Mouse (Mus musculus): Measurements from ENCODE around the gene Dusp3. TPM values are rescaled to one million over a fixed set of nuclear protein-coding genes. Genes with fewer than 3 reads are reported as not detected.

Dusp3 gene
- total and polyA plus RNA-seq, 3 experiments = 101 to 131 (median 103) TPM

DNA sequence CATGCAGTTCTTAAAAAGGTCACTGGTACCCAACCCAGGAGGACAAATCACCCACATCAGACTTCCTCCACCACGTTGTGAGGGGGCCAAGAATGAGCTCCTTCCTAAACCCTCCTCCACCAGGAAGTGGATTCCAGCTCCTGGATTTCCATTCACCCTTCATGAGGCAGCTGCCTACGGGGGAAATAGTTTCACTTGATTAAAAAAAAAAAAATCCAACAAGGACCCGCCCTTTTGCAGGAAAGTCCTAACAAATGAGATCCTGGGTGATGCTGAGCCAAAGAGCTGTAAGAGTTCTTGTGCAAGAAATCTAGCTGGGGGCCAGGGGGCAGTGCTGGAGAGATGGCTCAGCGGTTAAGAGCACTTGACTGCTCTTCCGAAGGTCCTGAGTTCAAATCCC lies 11.4 kb upstream of the Dusp3 start:
- H3K4me3 ChIP-seq = no peak overlapping the region
- H3K27ac ChIP-seq = peak overlapping the region; percentile 60
- no peaks in the 10 kb centered on the region for H3K36me3 ChIP-seq (ENCODE audit: control insufficient read depth, insufficient read depth, low read length)
- no peak for TF ChIP-seq POLR2A (IDR thresholded peaks at IDR 0.05; ENCODE audit: insufficient read depth, low read depth, low read length)
- no peak for TF ChIP-seq CTCF (IDR thresholded peaks at IDR 0.05)
- peak; percentile 76; the same call in 1 of the 2 replicates for TF ChIP-seq EP300 (IDR thresholded peaks at IDR 0.05; ENCODE audit: insufficient read depth, low read depth, low read length)
- DNase-seq = peak; percentile 45 to 47
- WGBS = 34% methylated on average over 5 of the region's 5 CpGs
- no peaks in the 10 kb centered on the region for H3K27me3 ChIP-seq (ENCODE audit: control insufficient read depth, insufficient read depth, low read length)
- H3K4me1 ChIP-seq (ENCODE audit: control insufficient read depth, insufficient read depth, low read length) = peaks cover 7% of the 10 kb centered on the region
- H3K9ac ChIP-seq (ENCODE audit: low read depth, low read length) = no peak overlapping the region
- intact Hi-C loops (cut with DNase I) = no loop called here
- no peaks in the 10 kb centered on the region for H3K79me2 ChIP-seq (replicated peaks; ENCODE audit: control insufficient read depth, insufficient read depth, low read length)

DNA sequence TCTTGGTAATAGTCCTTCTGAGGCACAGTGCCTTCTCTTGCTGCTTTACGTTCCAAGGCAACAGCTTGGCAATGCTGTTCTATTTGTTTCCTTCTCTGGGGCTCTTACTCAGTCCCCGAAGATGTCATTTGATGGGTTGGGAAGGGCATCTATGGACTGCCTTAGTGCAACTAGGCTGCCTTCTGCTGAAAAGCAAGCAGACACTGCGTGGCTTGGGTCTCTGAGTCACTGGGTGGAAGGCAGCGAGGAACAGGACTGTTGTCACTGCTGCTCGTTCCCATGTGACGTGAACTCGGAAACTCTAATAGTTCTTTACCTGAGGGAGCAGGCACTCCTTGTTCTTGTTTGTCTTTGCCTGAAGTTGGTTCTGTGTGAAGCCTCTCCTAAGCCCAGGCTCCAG lies 9.1 kb upstream of the Dusp3 start:
- Histone ChIP-seq H3K9ac (ENCODE audit: low read depth, low read length) (no peak overlapping the region), H3K27me3 (ENCODE audit: control insufficient read depth, insufficient read depth, low read length) (no peaks in the 10 kb centered on the region), H3K4me3 (no peak overlapping the region), H3K79me2 (replicated peaks; ENCODE audit: control insufficient read depth, insufficient read depth, low read length) (no peaks in the 10 kb centered on the region), H3K4me1 (ENCODE audit: control insufficient read depth, insufficient read depth, low read length) (peaks cover 10% of the 10 kb centered on the region), H3K27ac (no peak overlapping the region), H3K36me3 (ENCODE audit: control insufficient read depth, insufficient read depth, low read length) (no peaks in the 10 kb centered on the region)
- no peak for DNase-seq
- intact Hi-C loops (cut with DNase I) = no loop called here
- TF ChIP-seq CTCF (IDR thresholded peaks at IDR 0.05) = no peak
- no peak for TF ChIP-seq POLR2A (IDR thresholded peaks at IDR 0.05; ENCODE audit: insufficient read depth, low read depth, low read length)
- TF ChIP-seq EP300 (IDR thresholded peaks at IDR 0.05; ENCODE audit: insufficient read depth, low read depth, low read length) = no peak
- 89% methylated on average over 7 of the region's 7 CpGs for WGBS

DNA sequence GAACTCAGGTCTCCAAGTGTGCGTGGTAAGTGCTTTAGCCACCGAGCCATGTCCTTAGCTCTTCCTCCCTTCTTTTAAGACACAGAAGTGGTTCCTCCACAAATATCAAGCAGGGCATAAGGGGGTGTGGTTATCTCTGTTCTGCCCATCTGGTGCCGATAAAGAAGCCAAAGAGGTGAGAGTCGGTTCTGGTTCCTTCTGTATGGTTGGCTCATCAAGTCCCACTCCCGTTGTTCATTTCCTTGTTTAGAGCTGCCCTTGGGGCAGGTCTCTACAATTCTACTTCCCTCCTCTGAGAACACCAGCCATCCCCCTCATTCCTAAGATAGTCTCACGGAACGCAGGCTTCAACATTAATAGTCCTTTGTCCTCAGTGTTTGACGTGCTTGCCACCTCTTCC lies 7.3 kb upstream of the Dusp3 start:
- peaks cover 10% of the 10 kb centered on the region for H3K4me1 ChIP-seq (ENCODE audit: control insufficient read depth, insufficient read depth, low read length)
- WGBS = 19% methylated on average over 8 of the region's 8 CpGs
- no peak for DNase-seq
- no peak overlapping the region for H3K4me3 ChIP-seq
- no peaks in the 10 kb centered on the region for H3K36me3 ChIP-seq (ENCODE audit: control insufficient read depth, insufficient read depth, low read length)
- H3K9ac ChIP-seq (ENCODE audit: low read depth, low read length) = no peak overlapping the region
- intact Hi-C loops (cut with DNase I) = no loop called here
- H3K27ac ChIP-seq = peak overlapping the region; percentile 66
- TF ChIP-seq EP300 (IDR thresholded peaks at IDR 0.05; ENCODE audit: insufficient read depth, low read depth, low read length) (0 out of 2 replicates have a peak, but pooled peaks have one; percentile 18), POLR2A (IDR thresholded peaks at IDR 0.05; ENCODE audit: insufficient read depth, low read depth, low read length) (0 out of 2 replicates have a peak, but pooled peaks have one; percentile 16), CTCF (IDR thresholded peaks at IDR 0.05) (no peak)
- H3K27me3 ChIP-seq (ENCODE audit: control insufficient read depth, insufficient read depth, low read length) = no peaks in the 10 kb centered on the region
- no peaks in the 10 kb centered on the region for H3K79me2 ChIP-seq (replicated peaks; ENCODE audit: control insufficient read depth, insufficient read depth, low read length)

DNA sequence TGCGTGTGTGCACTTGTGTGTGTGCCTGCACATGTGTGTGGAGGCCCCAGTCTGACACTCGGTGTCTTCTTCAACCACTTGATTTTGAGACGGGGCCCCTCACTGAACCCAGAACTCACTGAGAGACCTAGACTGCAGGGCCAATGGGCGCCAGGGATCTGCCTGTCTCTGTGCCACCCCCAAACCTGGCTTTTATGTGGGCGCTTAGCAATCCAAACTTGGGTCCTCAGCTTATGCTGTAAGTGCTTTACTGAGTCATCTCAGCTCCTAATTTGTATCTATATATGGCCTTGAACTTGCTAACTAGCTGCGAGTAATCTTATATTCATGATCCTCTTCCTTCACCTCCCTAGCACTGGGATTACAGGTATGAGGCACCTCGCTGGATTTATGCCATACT lies 5.6 kb upstream of the Dusp3 start:
- 88% methylated on average over 7 of the region's 7 CpGs for WGBS
- no peak overlapping the region for H3K4me3 ChIP-seq
- TF ChIP-seq CTCF (IDR thresholded peaks at IDR 0.05) = no peak
- TF ChIP-seq POLR2A (IDR thresholded peaks at IDR 0.05; ENCODE audit: insufficient read depth, low read depth, low read length) = no peak
- no peak for TF ChIP-seq EP300 (IDR thresholded peaks at IDR 0.05; ENCODE audit: insufficient read depth, low read depth, low read length)
- H3K9ac ChIP-seq (ENCODE audit: low read depth, low read length) = no peak overlapping the region
- H3K27me3 ChIP-seq (ENCODE audit: control insufficient read depth, insufficient read depth, low read length) = no peaks in the 10 kb centered on the region
- H3K27ac ChIP-seq = no peak overlapping the region
- H3K79me2 ChIP-seq (replicated peaks; ENCODE audit: control insufficient read depth, insufficient read depth, low read length) = no peaks in the 10 kb centered on the region
- no peak for DNase-seq
- H3K4me1 ChIP-seq (ENCODE audit: control insufficient read depth, insufficient read depth, low read length) = peaks cover 9% of the 10 kb centered on the region
- intact Hi-C loops (cut with DNase I) = no loop called here
- H3K36me3 ChIP-seq (ENCODE audit: control insufficient read depth, insufficient read depth, low read length) = no peaks in the 10 kb centered on the region

DNA sequence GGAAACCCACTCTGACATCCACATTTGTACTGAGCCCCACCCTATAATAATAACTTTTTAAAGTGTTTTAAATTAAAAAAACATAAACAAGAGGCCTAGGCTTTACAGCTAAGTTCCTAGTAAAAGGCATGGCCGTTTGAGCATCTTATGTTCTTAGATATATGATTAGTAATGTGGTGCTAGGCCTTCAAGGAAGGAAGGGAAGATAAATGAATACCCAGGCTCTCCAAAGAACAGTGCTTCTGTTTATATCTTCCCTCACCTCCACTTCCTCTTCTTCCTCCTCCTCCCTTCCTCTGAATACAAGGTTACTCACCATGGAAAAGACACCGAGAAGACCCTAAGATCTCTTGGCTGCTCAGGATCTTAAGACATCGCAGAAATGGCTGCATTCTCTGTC lies 5.0 kb upstream of the Dusp3 start:
- Histone ChIP-seq H3K27me3 (ENCODE audit: control insufficient read depth, insufficient read depth, low read length) (no peaks in the 10 kb centered on the region), H3K27ac (no peak overlapping the region), H3K79me2 (replicated peaks; ENCODE audit: control insufficient read depth, insufficient read depth, low read length) (no peaks in the 10 kb centered on the region), H3K4me3 (no peak overlapping the region), H3K4me1 (ENCODE audit: control insufficient read depth, insufficient read depth, low read length) (peaks cover 8% of the 10 kb centered on the region), H3K36me3 (ENCODE audit: control insufficient read depth, insufficient read depth, low read length) (no peaks in the 10 kb centered on the region), H3K9ac (ENCODE audit: low read depth, low read length) (no peak overlapping the region)
- TF ChIP-seq EP300 (IDR thresholded peaks at IDR 0.05; ENCODE audit: insufficient read depth, low read depth, low read length) (no peak), CTCF (IDR thresholded peaks at IDR 0.05) (no peak), POLR2A (IDR thresholded peaks at IDR 0.05; ENCODE audit: insufficient read depth, low read depth, low read length) (no peak)
- WGBS = 33% methylated on average over 3 of the region's 3 CpGs
- no peak for DNase-seq
- intact Hi-C loops (cut with DNase I) = no loop called here

DNA sequence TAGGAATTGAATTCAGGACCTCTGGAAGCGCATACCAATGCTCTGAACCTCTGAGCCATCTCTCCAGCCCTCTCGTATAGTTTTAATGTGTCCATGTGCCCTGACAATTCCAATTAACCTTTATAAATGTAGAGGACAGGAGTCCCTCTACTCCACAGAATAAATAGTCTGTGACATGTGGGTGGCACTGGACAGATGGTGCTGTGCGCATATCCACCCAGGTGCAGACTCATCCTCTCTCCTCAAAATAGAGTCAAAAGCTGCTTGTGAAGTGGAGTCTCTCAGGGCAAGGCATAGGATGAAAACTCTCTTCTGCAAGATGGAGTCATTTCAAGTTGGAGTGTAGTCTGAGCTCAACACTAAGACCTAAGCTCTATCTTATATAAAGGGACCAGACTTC lies 3.4 kb upstream of the Dusp3 start:
- H3K27ac ChIP-seq = no peak overlapping the region
- no peaks in the 10 kb centered on the region for H3K27me3 ChIP-seq (ENCODE audit: control insufficient read depth, insufficient read depth, low read length)
- H3K9ac ChIP-seq (ENCODE audit: low read depth, low read length) = no peak overlapping the region
- intact Hi-C loops (cut with DNase I) = no loop called here
- no peaks in the 10 kb centered on the region for H3K79me2 ChIP-seq (replicated peaks; ENCODE audit: control insufficient read depth, insufficient read depth, low read length)
- 94% methylated on average over 3 of the region's 3 CpGs for WGBS
- no peak for TF ChIP-seq CTCF (IDR thresholded peaks at IDR 0.05)
- H3K4me1 ChIP-seq (ENCODE audit: control insufficient read depth, insufficient read depth, low read length) = peaks cover 11% of the 10 kb centered on the region
- H3K36me3 ChIP-seq (ENCODE audit: control insufficient read depth, insufficient read depth, low read length) = no peaks in the 10 kb centered on the region
- H3K4me3 ChIP-seq = no peak overlapping the region
- DNase-seq = no peak

All from heart, adult 2 months (tissue).